Mouse (Mus musculus) midbrain, embryonic 10.5 days (tissue): ENCODE results near the gene Oaz2. TPM values are rescaled to one million over a fixed set of nuclear protein-coding genes. Genes with fewer than 3 reads are reported as not detected.

Experiments used
- DNase-seq: peaks from one replicate; pipeline ENCODE4 v3.0.0-alpha.2; 2017; ENCODE audit warnings: low spot score
- H3K27ac ChIP-seq: fragments of 300-500 bp; sonication (generic); replicated peaks from 2 replicates; pipeline ENCODE4 v1.5.1; 2016; ENCODE audit warnings: mild to moderate bottlenecking
- H3K27me3 ChIP-seq: fragments of 300-500 bp; sonication (generic); 2 replicates; pipeline ENCODE4 v1.6.1; 2016; ENCODE audit warnings: low read depth, mild to moderate bottlenecking; ENCODE audit not compliant: poor library complexity, severe bottlenecking
- H3K36me3 ChIP-seq: fragments of 300-500 bp; sonication (generic); 2 replicates; pipeline ENCODE4 v1.6.1; 2016; ENCODE audit warnings: mild to moderate bottlenecking, moderate library complexity
- H3K4me1 ChIP-seq: fragments of 300-500 bp; sonication (generic); 2 replicates; pipeline ENCODE4 v1.6.1; 2016
- H3K4me3 ChIP-seq: fragments of 300-500 bp; sonication (generic); 2 replicates; pipeline ENCODE4 v1.5.1; 2016; ENCODE audit warnings: mild to moderate bottlenecking, moderate library complexity
- H3K9me3 ChIP-seq: fragments of 300-500 bp; sonication (generic); replicated peaks from 2 replicates; pipeline ENCODE4 v1.6.1; 2016; ENCODE audit warnings: mild to moderate bottlenecking
- WGBS: fragments of 180-500 bp; shearing (Covaris S2); methylation state at CpG from one replicate; pipeline ENCODE4 v1.1.7; 2016; 5-methylcytosine and 5-hydroxymethylcytosine counted together
- polyA plus RNA-seq: library from polyadenylated mRNA; unstranded; fragments of >200 nt; fragmentation: Nextera tagmentation; extraction: Ambion mirVana; gene quantifications from 2 replicates; pipeline ENCODE4 v1.2.1, GENCODE M21; 2016

The Oaz2 gene
- polyA plus RNA-seq, 1 experiment from 2014 or later: 234 TPM

DNA sequence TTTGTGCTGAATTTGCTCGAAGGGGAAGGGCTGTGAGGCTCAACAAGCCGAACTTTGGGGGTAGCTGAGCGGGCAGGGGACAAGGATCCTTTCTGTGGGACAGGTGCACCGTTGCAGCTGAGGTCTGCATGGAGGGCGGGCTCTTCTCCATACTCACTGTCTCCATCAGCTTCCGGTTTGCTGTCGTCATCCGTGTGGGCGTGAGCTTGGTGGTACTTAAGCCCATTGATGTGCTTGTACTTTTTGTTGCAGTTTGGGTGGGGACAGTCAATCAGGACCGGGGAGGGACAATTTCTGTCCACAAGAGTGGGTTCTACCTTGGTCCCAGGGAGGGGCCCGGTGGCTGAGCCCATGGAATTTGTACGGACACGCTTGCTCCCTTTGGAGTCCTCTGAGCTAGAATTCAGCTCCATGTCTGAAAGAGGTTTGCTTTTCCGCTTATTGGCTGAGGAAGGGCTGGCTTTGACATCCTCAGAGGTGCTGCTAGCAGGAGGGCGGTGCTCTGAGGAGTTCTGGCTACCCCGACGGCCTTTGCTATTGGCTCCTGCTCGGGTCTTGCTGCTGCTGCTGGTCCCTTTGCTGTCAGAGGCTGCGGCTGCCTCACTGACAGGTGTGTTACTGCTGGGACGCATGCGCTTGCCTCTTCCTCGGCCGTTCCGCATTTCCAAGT lies 36.3 kb downstream of the Oaz2 start:
- WGBS: 91% methylated on average over 24 of the region's 24 CpGs
- DNase-seq: no peak
- Histone ChIP-seq H3K27ac (no peak overlapping the region), H3K36me3 (peaks cover 70% of the 10 kb centered on the region), H3K9me3 (no peaks in the 10 kb centered on the region), H3K27me3 (no peaks in the 10 kb centered on the region), H3K4me3 (no peak overlapping the region), H3K4me1 (no peaks in the 10 kb centered on the region)

DNA sequence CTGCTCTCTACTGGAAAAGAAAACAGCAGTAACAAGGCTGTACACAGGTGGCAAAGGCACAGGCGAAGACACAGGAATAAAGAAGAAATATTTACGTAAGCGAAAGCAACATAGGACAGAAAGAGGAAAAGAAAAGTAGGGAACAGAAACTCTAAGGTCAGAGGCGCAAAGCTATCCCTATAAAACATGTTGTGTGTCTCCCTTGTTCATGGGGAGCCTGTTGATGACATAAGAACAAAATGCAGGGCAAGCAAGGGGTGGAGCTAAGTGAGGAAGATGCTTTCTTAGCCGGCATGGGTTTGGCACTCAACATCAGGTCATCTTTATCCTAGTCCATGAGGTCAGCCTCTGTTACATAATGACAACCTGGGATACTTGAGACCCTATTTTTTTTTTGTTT lies 50.4 kb downstream of the Oaz2 start:
- H3K27ac ChIP-seq: no peak overlapping the region
- no peaks in the 10 kb centered on the region for H3K27me3 ChIP-seq
- 94% methylated on average over 5 of the region's 5 CpGs for WGBS

DNA sequence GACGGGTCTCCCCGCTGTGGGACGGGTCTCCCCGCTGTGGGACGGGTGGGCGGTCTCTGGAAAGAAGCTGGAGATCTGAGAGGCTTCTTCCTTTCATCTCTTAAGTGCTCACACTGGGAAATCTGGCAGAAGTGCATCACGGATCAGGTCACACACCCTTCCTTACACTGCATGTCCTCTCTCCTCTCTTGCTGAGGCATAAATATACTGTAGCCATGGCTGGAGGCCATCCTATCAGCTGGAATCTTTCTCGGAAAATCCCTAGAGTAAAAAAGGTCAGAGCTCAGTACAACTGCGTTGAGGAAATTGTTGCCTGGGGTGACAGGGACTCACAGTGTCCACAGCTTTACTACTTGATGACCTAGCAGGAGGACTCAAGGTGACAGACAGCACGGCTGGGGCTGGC lies 53.4 kb downstream of the Oaz2 start:
- no peak for DNase-seq
- 71% methylated on average over 10 of the region's 10 CpGs for WGBS
- H3K27me3 ChIP-seq: no peaks in the 10 kb centered on the region
- H3K4me3 ChIP-seq: no peak overlapping the region
- no peak overlapping the region for H3K27ac ChIP-seq
- peaks cover 11% of the 10 kb centered on the region for H3K36me3 ChIP-seq
- H3K9me3 ChIP-seq: no peaks in the 10 kb centered on the region
- peaks cover 52% of the 10 kb centered on the region for H3K4me1 ChIP-seq

More for the DNA sequence above, 50.4 kb downstream of the Oaz2 start:
- H3K4me3 ChIP-seq: no peak overlapping the region
- H3K36me3 ChIP-seq: peaks cover 23% of the 10 kb centered on the region
- H3K9me3 ChIP-seq: no peaks in the 10 kb centered on the region
- peaks cover 23% of the 10 kb centered on the region for H3K4me1 ChIP-seq
- no peak for DNase-seq

- peak overlapping the region; percentile 3; the same call in 1 of the 2 replicates for H3K4me3 ChIP-seq
- 28% methylated on average over 8 of the region's 8 CpGs for WGBS
- H3K4me1 ChIP-seq: peaks cover 58% of the 10 kb centered on the region
- DNase-seq: no peak
- peaks cover 24% of the 10 kb centered on the region for H3K36me3 ChIP-seq
- peak overlapping the region; percentile 71 for H3K27ac ChIP-seq
- H3K9me3 ChIP-seq: no peaks in the 10 kb centered on the region
- no peaks in the 10 kb centered on the region for H3K27me3 ChIP-seq
Observed at GRCm38 (mm10) chr9:65724471-65725290, 56.9 kb downstream of the Oaz2 start.

DNA sequence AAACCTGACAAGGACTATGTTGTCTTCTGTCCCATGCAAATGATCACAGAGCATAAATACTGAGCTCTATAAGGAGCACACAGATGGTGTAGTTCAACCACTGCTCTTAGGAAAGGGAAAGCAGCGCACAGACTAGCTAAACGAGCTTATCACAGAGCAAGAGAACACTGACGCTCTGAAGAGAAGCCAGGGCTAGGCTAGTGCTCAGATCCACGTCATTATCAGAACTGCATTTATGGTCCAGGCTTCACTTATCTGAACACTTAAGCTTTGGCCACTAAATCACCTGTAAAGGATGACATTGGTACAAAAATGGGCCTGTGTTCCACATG lies 57.5 kb downstream of the Oaz2 start:
- 52% methylated on average over 4 of the region's 4 CpGs for WGBS
- H3K36me3 ChIP-seq: peaks cover 29% of the 10 kb centered on the region
- peaks cover 58% of the 10 kb centered on the region for H3K4me1 ChIP-seq

GRCm38 (mm10) chr9:65726431-65726830 lies 58.6 kb downstream of the Oaz2 start:
- H3K9me3 ChIP-seq: no peaks in the 10 kb centered on the region
- no peak for DNase-seq

More for the DNA sequence above, 57.5 kb downstream of the Oaz2 start:
- DNase-seq: no peak
- 0 out of 2 replicates have a peak overlapping the region, but pooled peaks have one; percentile 3 for H3K4me3 ChIP-seq
- peak overlapping the region; percentile 71 for H3K27ac ChIP-seq
- no peaks in the 10 kb centered on the region for H3K9me3 ChIP-seq
- no peaks in the 10 kb centered on the region for H3K27me3 ChIP-seq

DNA sequence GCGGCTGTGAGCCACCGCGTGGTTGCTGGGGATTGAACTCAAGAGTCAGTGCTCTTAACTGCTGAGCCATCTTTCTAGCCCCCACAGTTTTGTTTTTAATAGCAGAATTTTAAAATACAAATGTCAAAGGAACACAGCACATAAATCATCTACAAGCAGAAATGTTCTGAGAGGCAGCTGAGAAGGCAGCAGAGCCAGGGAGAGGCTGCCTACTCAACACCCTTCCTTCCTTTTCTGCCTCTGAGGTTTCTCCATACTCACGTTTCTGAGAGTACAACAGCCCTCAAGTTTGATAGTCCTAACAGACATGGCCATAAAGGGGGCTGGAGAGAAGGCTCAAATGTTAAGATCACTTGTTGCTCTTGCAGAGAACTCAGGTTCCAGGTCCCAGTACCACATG lies 59.7 kb downstream of the Oaz2 start:
- Histone ChIP-seq H3K4me1 (peaks cover 40% of the 10 kb centered on the region), H3K27ac (no peak overlapping the region), H3K27me3 (no peaks in the 10 kb centered on the region), H3K9me3 (no peaks in the 10 kb centered on the region), H3K4me3 (no peak overlapping the region), H3K36me3 (peaks cover 35% of the 10 kb centered on the region)
- 93% methylated on average over 4 of the region's 4 CpGs for WGBS
- DNase-seq: no peak

More at GRCm38 (mm10) chr9:65726431-65726830, 58.6 kb downstream of the Oaz2 start:
- WGBS: 87% methylated on average over 3 of the region's 3 CpGs
- no peak overlapping the region for H3K4me3 ChIP-seq
- H3K4me1 ChIP-seq: peaks cover 50% of the 10 kb centered on the region
- no peaks in the 10 kb centered on the region for H3K27me3 ChIP-seq
- no peak overlapping the region for H3K27ac ChIP-seq
- H3K36me3 ChIP-seq: peaks cover 33% of the 10 kb centered on the region

GRCm38 (mm10) chr9:65728588-65728987 lies 60.8 kb downstream of the Oaz2 start:
- H3K27me3 ChIP-seq: no peaks in the 10 kb centered on the region
- DNase-seq: no peak
- peaks cover 32% of the 10 kb centered on the region for H3K4me1 ChIP-seq
- no peaks in the 10 kb centered on the region for H3K9me3 ChIP-seq
- no peak overlapping the region for H3K4me3 ChIP-seq
- WGBS: 96% methylated on average over 6 of the region's 6 CpGs
- H3K36me3 ChIP-seq: peaks cover 46% of the 10 kb centered on the region
- no peak overlapping the region for H3K27ac ChIP-seq

DNA sequence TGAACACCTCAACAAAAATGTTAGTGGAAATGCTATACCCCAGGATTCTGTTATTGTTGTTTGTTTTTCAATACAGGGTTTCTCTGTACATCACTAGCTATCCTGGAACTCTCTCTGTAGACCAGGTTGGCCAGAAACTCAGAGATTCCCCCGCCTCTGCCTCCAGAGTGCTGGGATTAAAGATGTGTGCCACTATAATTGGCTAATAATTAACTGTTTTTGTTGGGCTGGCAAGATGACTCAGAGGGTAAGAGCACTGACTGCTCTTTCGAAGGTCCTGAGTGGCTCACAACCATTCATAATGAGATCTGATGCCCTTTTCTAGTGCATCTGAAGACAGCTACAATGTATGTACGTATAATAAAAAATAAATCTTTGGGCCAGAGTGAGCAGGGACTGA lies 67.1 kb downstream of the Oaz2 start:
- Histone ChIP-seq H3K36me3 (peaks cover 61% of the 10 kb centered on the region), H3K9me3 (no peaks in the 10 kb centered on the region), H3K4me3 (no peak overlapping the region), H3K4me1 (no peaks in the 10 kb centered on the region), H3K27me3 (no peaks in the 10 kb centered on the region), H3K27ac (no peak overlapping the region)
- WGBS: 89% methylated on average over 3 of the region's 3 CpGs
- DNase-seq: no peak

Other genes with a start within 250 kb of the Oaz2 start
- not detected in 2 replicates for gene Slc51b, start 245.0 kb upstream of the Oaz2 start, polyA plus RNA-seq
- gene Mtfmt, start 232.2 kb upstream of the Oaz2 start, polyA plus RNA-seq: 19.2 and 21.9 TPM in 2 replicates
- 93.6 and 101 TPM in 2 replicates for gene Spg21, start 207.1 kb upstream of the Oaz2 start, polyA plus RNA-seq
- 0.10 TPM in 1 of 2 replicates, not detected in the other for gene Ankdd1a, start 147.8 kb upstream of the Oaz2 start, polyA plus RNA-seq
- 13.4 and 13.9 TPM in 2 replicates for gene Plekho2, start 88.0 kb upstream of the Oaz2 start, polyA plus RNA-seq
- gene Pif1, start 80.8 kb upstream of the Oaz2 start, polyA plus RNA-seq: 27.8 and 29.3 TPM in 2 replicates
- gene Rbpms2, start 38.4 kb upstream of the Oaz2 start, polyA plus RNA-seq: 33.2 and 39.4 TPM in 2 replicates
- gene Zfp609, start 159.6 kb downstream of the Oaz2 start, polyA plus RNA-seq: 6.4 and 7.3 TPM in 2 replicates
- gene Pclaf, start 222.2 kb downstream of the Oaz2 start, polyA plus RNA-seq: 258 and 306 TPM in 2 replicates
- gene Trip4, start 240.8 kb downstream of the Oaz2 start, polyA plus RNA-seq: 32.0 and 32.2 TPM in 2 replicates
- 16.6 and 17.4 TPM in 2 replicates for gene Csnk1g1, start 240.9 kb downstream of the Oaz2 start, polyA plus RNA-seq